Mouse (Mus musculus): ENCODE measurements around the gene Stxbp2. TPM values are rescaled to one million over a fixed set of nuclear protein-coding genes. Genes with fewer than 3 reads are reported as not detected.
"Not testable (repeated sequence)": the region's sequence is repeated elsewhere in the genome, so short reads cannot be mapped to it uniquely, and the experiment has no call there.

Gene Stxbp2
- polyA plus RNA-seq (2016; fragmentation: Nextera tagmentation; extraction: Ambion mirVana): 24.5 and 26.5 TPM in 2 replicates

GRCm38 (mm10) chr8:3630647-3631477 is at the start of gene Stxbp2:
Gene Stxbp2 (plus strand): TSS chr8:3630955.
- WGBS: 5% methylated on average over 47 of the region's 47 CpGs
- Histone ChIP-seq H3K4me1 (peaks cover 7% of the 10 kb centered on the region; the same call in 1 of the 2 replicates), H3K9me3 (no peaks in the 10 kb centered on the region), H3K36me3 (no peaks in the 10 kb centered on the region), H3K9ac (peak within 1 kb of the TSS; percentile 44), H3K4me2 (replicated peaks) (peak within 1 kb of the TSS; percentile 68), H3K4me3 (peak within 1 kb of the TSS; percentile 40), H3K27me3 (replicated peaks) (peaks cover 4% of the 10 kb centered on the region; the same call in 1 of the 2 replicates), H3K27ac (no peak within 1 kb of the TSS)
- peak; percentile 68 for ATAC-seq (ENCODE audit: low FRiP score, low read depth)

GRCm38 (mm10) chr8:3581961-3582360 is 48.8 kb upstream of the Stxbp2 start:
- H3K36me3 ChIP-seq; H3K4me2 ChIP-seq (replicated peaks); H3K4me3 ChIP-seq; H3K27me3 ChIP-seq (replicated peaks); H3K9me3 ChIP-seq; H3K4me1 ChIP-seq; H3K9ac ChIP-seq; H3K27ac ChIP-seq; ATAC-seq (ENCODE audit: low FRiP score, low read depth): not testable (repeated sequence)
- 83% methylated on average over 3 of the region's 3 CpGs for WGBS

- Histone ChIP-seq H3K4me1 (no peaks in the 10 kb centered on the region), H3K36me3 (no peaks in the 10 kb centered on the region), H3K9me3 (no peaks in the 10 kb centered on the region), H3K4me3 (no peak overlapping the region), H3K27me3 (replicated peaks) (no peaks in the 10 kb centered on the region), H3K4me2 (replicated peaks) (no peak overlapping the region), H3K27ac (no peak overlapping the region), H3K9ac (no peak overlapping the region)
- ATAC-seq (ENCODE audit: low FRiP score, low read depth): no peak
- WGBS: 94% methylated on average over 2 of the region's 2 CpGs
Observed at GRCm38 (mm10) chr8:3586452-3586851, 44.3 kb upstream of the Stxbp2 start.

- H3K4me3 ChIP-seq: peak within 1 kb of the TSS; percentile 82
- H3K4me1 ChIP-seq: no peaks in the 10 kb centered on the region
- H3K4me2 ChIP-seq (replicated peaks): peak within 1 kb of the TSS; percentile 90
- H3K36me3 ChIP-seq: no peaks in the 10 kb centered on the region
- H3K27me3 ChIP-seq (replicated peaks): no peaks in the 10 kb centered on the region
- peak within 1 kb of the TSS; percentile 53; the same call in 1 of the 2 replicates for H3K27ac ChIP-seq
- H3K9me3 ChIP-seq: no peaks in the 10 kb centered on the region
- peak within 1 kb of the TSS; percentile 82 for H3K9ac ChIP-seq
- ATAC-seq (ENCODE audit: low FRiP score, low read depth): no peak; the same call in 1 of the 2 replicates
- 5% methylated on average over 7 of the region's 7 CpGs for WGBS
Observed at GRCm38 (mm10) chr8:3586993-3587390, 43.8 kb upstream of the Stxbp2 start, which contains the start of gene Camsap3. Gene Camsap3 (plus strand): TSS chr8:3587293.

- Histone ChIP-seq H3K4me1 (no peaks in the 10 kb centered on the region), H3K9me3 (no peaks in the 10 kb centered on the region), H3K36me3 (no peaks in the 10 kb centered on the region), H3K27ac (peak overlapping the region; percentile 53; the same call in 1 of the 2 replicates), H3K9ac (peak overlapping the region; percentile 82), H3K4me3 (peak overlapping the region; percentile 82), H3K27me3 (replicated peaks) (no peaks in the 10 kb centered on the region), H3K4me2 (replicated peaks) (peak overlapping the region; percentile 90)
- under 1% methylated on average over 77 of the region's 77 CpGs for WGBS
- ATAC-seq (ENCODE audit: low FRiP score, low read depth): peak; percentile 78
Observed at GRCm38 (mm10) chr8:3587391-3588257, 43.1 kb upstream of the Stxbp2 start.

GRCm38 (mm10) chr8:3588258-3588633 is 42.5 kb upstream of the Stxbp2 start:
- Histone ChIP-seq H3K9ac (peak overlapping the region; percentile 82), H3K27me3 (replicated peaks) (no peaks in the 10 kb centered on the region), H3K36me3 (no peaks in the 10 kb centered on the region), H3K27ac (no peak overlapping the region), H3K4me3 (peak overlapping the region; percentile 82), H3K9me3 (no peaks in the 10 kb centered on the region), H3K4me1 (no peaks in the 10 kb centered on the region), H3K4me2 (replicated peaks) (peak overlapping the region; percentile 90)
- WGBS: 3% methylated on average over 11 of the region's 11 CpGs
- peak; percentile 82 for ATAC-seq (ENCODE audit: low FRiP score, low read depth)

- no peaks in the 10 kb centered on the region for H3K36me3 ChIP-seq
- 77% methylated on average over 3 of the region's 3 CpGs for WGBS
- no peaks in the 10 kb centered on the region for H3K9me3 ChIP-seq
- H3K4me1 ChIP-seq: no peaks in the 10 kb centered on the region
- no peak overlapping the region for H3K27ac ChIP-seq
- no peak for ATAC-seq (ENCODE audit: low FRiP score, low read depth)
- no peak overlapping the region for H3K9ac ChIP-seq
- no peaks in the 10 kb centered on the region for H3K27me3 ChIP-seq (replicated peaks)
- H3K4me3 ChIP-seq: no peak overlapping the region
- H3K4me2 ChIP-seq (replicated peaks): no peak overlapping the region
Observed at GRCm38 (mm10) chr8:3593470-3593869, 37.3 kb upstream of the Stxbp2 start.

- Histone ChIP-seq H3K27ac (no peak overlapping the region), H3K4me3 (no peak overlapping the region), H3K9ac (no peak overlapping the region), H3K27me3 (replicated peaks) (no peaks in the 10 kb centered on the region), H3K4me1 (no peaks in the 10 kb centered on the region), H3K4me2 (replicated peaks) (no peak overlapping the region), H3K9me3 (no peaks in the 10 kb centered on the region), H3K36me3 (peaks cover 5% of the 10 kb centered on the region; the same call in 1 of the 2 replicates)
- WGBS: 87% methylated on average over 2 of the region's 2 CpGs
- no peak for ATAC-seq (ENCODE audit: low FRiP score, low read depth)
Observed at GRCm38 (mm10) chr8:3594466-3594865, 36.3 kb upstream of the Stxbp2 start.

- Histone ChIP-seq H3K4me2 (replicated peaks) (no peak overlapping the region), H3K27me3 (replicated peaks) (no peaks in the 10 kb centered on the region), H3K9ac (no peak overlapping the region), H3K27ac (no peak overlapping the region), H3K9me3 (no peaks in the 10 kb centered on the region), H3K4me1 (no peaks in the 10 kb centered on the region), H3K4me3 (no peak overlapping the region), H3K36me3 (peaks cover 29% of the 10 kb centered on the region)
- ATAC-seq (ENCODE audit: low FRiP score, low read depth): no peak
- 76% methylated on average over 3 of the region's 3 CpGs for WGBS
Observed at GRCm38 (mm10) chr8:3598054-3598453, 32.7 kb upstream of the Stxbp2 start.

- Histone ChIP-seq H3K9me3 (no peaks in the 10 kb centered on the region), H3K4me3 (no peak overlapping the region), H3K36me3 (peaks cover 41% of the 10 kb centered on the region), H3K4me1 (no peaks in the 10 kb centered on the region), H3K9ac (no peak overlapping the region), H3K4me2 (replicated peaks) (no peak overlapping the region), H3K27ac (no peak overlapping the region), H3K27me3 (replicated peaks) (no peaks in the 10 kb centered on the region)
- ATAC-seq (ENCODE audit: low FRiP score, low read depth): no peak
- WGBS: 44% methylated on average over 1 of the region's 1 CpGs
Observed at GRCm38 (mm10) chr8:3599219-3599618, 31.5 kb upstream of the Stxbp2 start.

GRCm38 (mm10) chr8:3600401-3600800 is 30.4 kb upstream of the Stxbp2 start:
- WGBS: 94% methylated on average over 6 of the region's 6 CpGs
- H3K4me1 ChIP-seq: no peaks in the 10 kb centered on the region
- no peak overlapping the region for H3K27ac ChIP-seq
- no peaks in the 10 kb centered on the region for H3K9me3 ChIP-seq
- no peak overlapping the region for H3K4me2 ChIP-seq (replicated peaks)
- no peak for ATAC-seq (ENCODE audit: low FRiP score, low read depth)
- no peaks in the 10 kb centered on the region for H3K27me3 ChIP-seq (replicated peaks)
- no peak overlapping the region for H3K4me3 ChIP-seq
- H3K9ac ChIP-seq: no peak overlapping the region
- peaks cover 46% of the 10 kb centered on the region for H3K36me3 ChIP-seq

- WGBS: 84% methylated on average over 13 of the region's 13 CpGs
- H3K9ac ChIP-seq: no peak overlapping the region
- H3K9me3 ChIP-seq: no peaks in the 10 kb centered on the region
- H3K4me1 ChIP-seq: no peaks in the 10 kb centered on the region
- no peak for ATAC-seq (ENCODE audit: low FRiP score, low read depth)
- no peak overlapping the region for H3K27ac ChIP-seq
- H3K27me3 ChIP-seq (replicated peaks): no peaks in the 10 kb centered on the region
- no peak overlapping the region for H3K4me3 ChIP-seq
- no peak overlapping the region for H3K4me2 ChIP-seq (replicated peaks)
- peaks cover 74% of the 10 kb centered on the region for H3K36me3 ChIP-seq
Observed at GRCm38 (mm10) chr8:3603439-3603838, 27.3 kb upstream of the Stxbp2 start.
